Mouse (Mus musculus) gonadal fat pad, adult 2 months (tissue): ENCODE results near the gene Spsb4. TPM values are rescaled to one million over a fixed set of nuclear protein-coding genes. Genes with fewer than 3 reads are reported as not detected.
A peak's percentile ranks its signal among the peaks of the same experiment; 100 is the strongest.
"Not testable (repeated sequence)": the region's sequence is repeated elsewhere in the genome, so short reads cannot be mapped to it uniquely, and the experiment has no call there.

ENCODE experiments used
- DNase-seq: peaks from one replicate; pipeline ENCODE4 v3.0.0-alpha.2; 2012; ENCODE audit warnings: low read depth
- polyA plus RNA-seq: library from polyadenylated mRNA; depleted of rRNA; stranded (reverse); fragments of >200 nt; gene quantifications from 2 replicates; pipeline ENCODE4 v1.2.3, GENCODE M21; 2012

The Spsb4 gene
- polyA plus RNA-seq, 1 experiment: 0.90 TPM

GRCm38 (mm10) chr9:96952310-96952975 lies 66.2 kb downstream of the Spsb4 start:
- no peak for DNase-seq

GRCm38 (mm10) chr9:96949551-96949950 lies 69.1 kb downstream of the Spsb4 start:
- no peak for DNase-seq

- DNase-seq: no peak
Observed at GRCm38 (mm10) chr9:96948546-96948945, 70.1 kb downstream of the Spsb4 start.

- DNase-seq: no peak
Observed at GRCm38 (mm10) chr9:96947171-96947570, 71.5 kb downstream of the Spsb4 start.

GRCm38 (mm10) chr9:96944517-96944916 lies 74.1 kb downstream of the Spsb4 start:
- DNase-seq: no peak

GRCm38 (mm10) chr9:96942975-96943374 lies 75.7 kb downstream of the Spsb4 start:
- no peak for DNase-seq

GRCm38 (mm10) chr9:96938887-96939286 lies 79.8 kb downstream of the Spsb4 start:
- peak; percentile 68 for DNase-seq

- not testable (repeated sequence) for DNase-seq
Observed at GRCm38 (mm10) chr9:96936427-96936826, 82.2 kb downstream of the Spsb4 start.

- no peak for DNase-seq
Observed at GRCm38 (mm10) chr9:96935556-96936300, 82.9 kb downstream of the Spsb4 start.

- no peak for DNase-seq
Observed at GRCm38 (mm10) chr9:96934816-96935215, 83.8 kb downstream of the Spsb4 start.

GRCm38 (mm10) chr9:96932751-96933150 lies 85.9 kb downstream of the Spsb4 start:
- no peak for DNase-seq

- DNase-seq: no peak
Observed at GRCm38 (mm10) chr9:96923577-96924316, 94.9 kb downstream of the Spsb4 start.

- DNase-seq: no peak
Observed at GRCm38 (mm10) chr9:96923119-96923518, 95.5 kb downstream of the Spsb4 start.

GRCm38 (mm10) chr9:96916620-96917538 lies 101.8 kb downstream of the Spsb4 start:
- peak; percentile 59 for DNase-seq

- DNase-seq: no peak
Observed at GRCm38 (mm10) chr9:96916076-96916475, 102.6 kb downstream of the Spsb4 start.

- DNase-seq: no peak
Observed at GRCm38 (mm10) chr9:96914851-96915250, 103.8 kb downstream of the Spsb4 start.

GRCm38 (mm10) chr9:96914005-96914404 lies 104.6 kb downstream of the Spsb4 start:
- no peak for DNase-seq

GRCm38 (mm10) chr9:96909503-96909902 lies 109.1 kb downstream of the Spsb4 start:
- DNase-seq: no peak

GRCm38 (mm10) chr9:96908737-96909136 lies 109.9 kb downstream of the Spsb4 start:
- DNase-seq: no peak

- no peak for DNase-seq
Observed at GRCm38 (mm10) chr9:96904360-96905355, 114.0 kb downstream of the Spsb4 start.
